ENCODE assay signal across 12 mouse cellular contexts in the genomic region with DNA sequence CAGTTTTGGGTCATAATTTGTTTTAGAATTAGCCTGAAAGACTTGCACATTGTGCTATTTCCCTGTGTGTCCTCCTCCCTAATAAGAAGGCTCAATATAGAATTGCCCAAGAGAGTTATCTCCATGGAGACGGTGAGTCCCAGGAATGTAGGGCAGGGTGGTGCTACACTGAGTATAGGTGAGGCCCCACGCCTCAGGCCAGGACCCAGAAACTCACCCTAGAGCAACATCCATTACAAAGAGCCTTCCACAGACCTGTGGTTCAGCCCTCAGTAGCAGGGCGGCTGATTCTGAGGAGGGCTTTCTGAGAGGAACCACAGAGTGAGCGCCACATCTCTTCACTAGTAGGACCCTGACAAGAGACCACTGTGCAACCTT. TPM values are rescaled to one million over a fixed set of nuclear protein-coding genes. Genes with fewer than 3 reads are reported as not detected.
DNase-seq lines count a peak whose midpoint lies in the region; ATAC-seq and TF ChIP-seq lines count a peak whose summit lies in the region.
"Had no signal": no experiment of that assay in that cellular context is flagged by ENCODE, and none has a peak within 500 bp of the region (broad histone marks: within the 10 kb centered on the region; RNA-seq: fewer than 3 reads in every experiment).

No protein-coding gene starts in this region.

- H3K9ac ChIP-seq in lung, embryonic 16.5 days (ENCODE audit: low read length): 0 out of 2 replicates have a peak overlapping the region, but pooled peaks have one; percentile 10
- H3K9ac ChIP-seq in forebrain, postnatal 0 days: no peak overlapping the region
- H3K9ac ChIP-seq: midbrain, embryonic 13.5 days had no signal

- H3K4me2 ChIP-seq in lung, embryonic 16.5 days (ENCODE audit: low read depth, low read length): no peak overlapping the region
- no peak overlapping the region for H3K4me2 ChIP-seq in forebrain, postnatal 0 days (ENCODE audit: low read depth)
- H3K4me2 ChIP-seq: midbrain, embryonic 13.5 days had no signal

- H3K4me3 ChIP-seq in lung, embryonic 16.5 days (ENCODE audit: low read length): no peak overlapping the region
- no peak overlapping the region for H3K4me3 ChIP-seq in forebrain, postnatal 0 days (ENCODE audit: low read depth, low read length)
- H3K4me3 ChIP-seq: layer of hippocampus, adult 2 months; midbrain, embryonic 13.5 days had no signal

- H3K9me3 ChIP-seq in lung, embryonic 16.5 days (ENCODE audit: control insufficient read depth, low read length): no peaks in the 10 kb centered on the region
- H3K9me3 ChIP-seq in forebrain, postnatal 0 days (ENCODE audit: low read length): no peaks in the 10 kb centered on the region
- H3K9me3 ChIP-seq: midbrain, embryonic 13.5 days had no signal

- ATAC-seq in lung, embryonic 16.5 days (ENCODE audit: low read depth): peak; percentile 84
- 0 out of 2 replicates have a peak, but pooled peaks have one; percentile 12 for ATAC-seq in forebrain, postnatal 0 days
- peak; percentile 11; the same call in 1 of the 2 replicates for ATAC-seq in megakaryocyte progenitor cell, adult 5-6 weeks (replicated peaks; ENCODE audit: poor library complexity)
- ATAC-seq: midbrain, embryonic 13.5 days had no signal

- DNase-seq in heart, adult 11 months: peak; percentile 84
- DNase-seq in heart, adult 18-20 months: no peak
- DNase-seq in lung, adult 18-20 months: no peak
- no peak for DNase-seq in forebrain, postnatal 0 days
- DNase-seq in right cerebral cortex, postnatal 25 days: no peak
- no peak for DNase-seq in right cerebral cortex, postnatal 36 days (ENCODE audit: low spot score in 2 of 2)
- DNase-seq: cerebellum, postnatal 14 days; right cerebral cortex, postnatal 4 days had no signal

- peaks cover 18% of the 10 kb centered on the region for H3K36me3 ChIP-seq in lung, embryonic 16.5 days (ENCODE audit: control insufficient read depth, insufficient read depth, low read length)
- no peaks in the 10 kb centered on the region for H3K36me3 ChIP-seq in forebrain, postnatal 0 days (ENCODE audit: insufficient read depth)

- peaks cover 27% of the 10 kb centered on the region for H3K4me1 ChIP-seq in lung, embryonic 16.5 days (replicated peaks; ENCODE audit: control insufficient read depth, insufficient read depth, low read length)
- H3K4me1 ChIP-seq in forebrain, postnatal 0 days (ENCODE audit: insufficient read depth): no peaks in the 10 kb centered on the region

- no peak for TF ChIP-seq CTCF in forebrain, postnatal 0 days (IDR thresholded peaks at IDR 0.05; ENCODE audit: low read depth)

- WGBS in lung, embryonic 16.5 days: 50% methylated on average over 4 of the region's 4 CpGs
- 57% methylated on average over 4 of the region's 4 CpGs for WGBS in forebrain, postnatal 0 days

- no peaks in the 10 kb centered on the region for H3K27me3 ChIP-seq in lung, embryonic 16.5 days (ENCODE audit: control insufficient read depth, insufficient read depth, low read depth, low read length)
- H3K27me3 ChIP-seq in forebrain, postnatal 0 days (ENCODE audit: insufficient read depth, low read length): no peaks in the 10 kb centered on the region
- H3K27me3 ChIP-seq: midbrain, embryonic 13.5 days had no signal

- peak overlapping the region; percentile 95 for H3K27ac ChIP-seq in lung, embryonic 16.5 days (ENCODE audit: low read length)
- H3K27ac ChIP-seq in forebrain, postnatal 0 days (ENCODE audit: low read depth, low read length): no peak overlapping the region
- H3K27ac ChIP-seq: layer of hippocampus, adult 2 months; midbrain, embryonic 13.5 days had no signal

RNA-seq across cellular contexts. Expression of a gene that starts 51.0 kb away (rescaled TPM):
- total RNA-seq in heart, adult 18-20 months (2021): 1 to 10 TPM; 1.3 to 1.9 TPM
- 15.9 and 17.7 TPM in 2 replicates for polyA plus RNA-seq in lung, embryonic 16.5 days (2015; fragmentation: Nextera tagmentation; extraction: Ambion mirVana)
- total RNA-seq in forebrain, postnatal 0 days (2014; rRNA removed): 7.2 and 13.6 TPM in 2 replicates
- 5.6 and 8.6 TPM in 2 replicates for polyA plus RNA-seq in forebrain, postnatal 0 days (2015; fragmentation: Nextera tagmentation; extraction: Ambion mirVana)
- total RNA-seq in megakaryocyte progenitor cell, adult 5-6 weeks (2015): not detected in 2 replicates
- total RNA-seq in megakaryocyte progenitor cell, adult 5-6 weeks (2017): not detected in 2 replicates

Comparison
In these comparisons a context has a peak if more than half of its experiments do, and no peak if none do; other contexts are left out.
1. ATAC-seq: peak in every context shown above with its lines; median percentile 84 in lung, embryonic 16.5 days; 12 in forebrain, postnatal 0 days; 11 in megakaryocyte progenitor cell, adult 5-6 weeks.